Mouse (Mus musculus): ENCODE results near the gene Hspbp1.

GRCm38 (mm10) chr7:4611511-4611910, 73.4 kb downstream of the Hspbp1 start:
- no peak for TF ChIP-seq CTCF (IDR thresholded peaks at IDR 0.05; ENCODE audit: low read depth)
- no peak for TF ChIP-seq EP300 (IDR thresholded peaks at IDR 0.05; ENCODE audit: low read depth)

Data from heart, postnatal 0 days (tissue).